In the genomic region with DNA sequence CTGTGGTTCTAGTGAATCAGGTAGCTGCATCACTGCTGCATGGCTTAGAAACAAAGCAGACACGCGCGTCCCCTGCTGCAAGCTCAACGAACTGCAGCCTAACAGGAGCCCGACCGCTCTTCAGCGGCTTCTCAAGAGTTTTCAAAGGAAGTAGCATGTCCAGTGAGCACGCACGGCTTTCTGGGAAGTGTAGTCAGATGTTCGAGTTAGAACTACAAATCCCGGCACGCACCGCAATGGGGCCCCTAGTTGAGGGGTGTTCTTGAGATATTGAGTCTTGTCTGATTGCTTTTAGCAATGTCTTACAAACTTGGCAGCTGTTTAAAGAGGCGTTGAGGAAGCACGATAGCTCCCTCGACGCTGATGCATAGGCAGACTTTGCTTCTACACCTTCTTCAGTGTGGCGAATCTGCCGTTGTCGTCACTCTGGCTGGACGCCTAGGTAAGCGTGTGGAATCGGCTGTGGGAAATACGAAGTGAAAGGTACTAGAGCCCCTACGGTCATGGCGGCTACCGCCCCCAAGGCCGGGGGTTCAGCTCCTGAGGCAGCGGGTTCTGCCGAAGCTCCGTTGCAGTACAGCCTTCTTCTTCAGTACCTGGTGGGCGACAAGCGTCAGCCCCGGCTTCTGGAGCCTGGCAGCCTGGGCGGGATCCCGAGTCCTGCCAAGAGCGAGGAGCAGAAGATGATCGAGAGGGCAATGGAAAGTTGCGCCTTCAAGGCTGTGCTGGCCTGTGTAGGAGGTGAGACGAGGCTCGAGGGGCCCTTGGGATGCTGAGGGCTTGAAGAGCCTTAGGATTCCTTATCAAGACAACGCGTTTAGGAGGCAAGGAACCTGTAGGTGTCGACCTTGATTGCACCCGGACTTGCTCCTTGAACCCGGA, we compare ENCODE assay signal across 8 mouse cellular contexts. TPM values are rescaled to one million over a fixed set of nuclear protein-coding genes. Genes with fewer than 3 reads are reported as not detected.
DNase-seq lines count a peak whose midpoint lies in the region; ATAC-seq lines count a peak whose summit lies in the region.

TSS of gene Timm22 (plus strand) at position 251 of the 882 bp plus-strand sequence.

- WGBS in hindbrain, embryonic 11.5 days, result under 1% methylated on average over 46 of the region's 46 CpGs

- ATAC-seq in hindbrain, embryonic 11.5 days (ENCODE audit: low FRiP score), result peak; percentile 95

- H3K27ac ChIP-seq in hindbrain, embryonic 11.5 days (ENCODE audit: low read depth, low read length), result no peak within 1 kb of the TSS

- H3K4me2 ChIP-seq in hindbrain, embryonic 11.5 days (replicated peaks; ENCODE audit: low read depth, low read length), result peak within 1 kb of the TSS; percentile 83

- H3K9me3 ChIP-seq in hindbrain, embryonic 11.5 days (ENCODE audit: control insufficient read depth, low read length), result no peaks in the 10 kb centered on the region

- H3K9ac ChIP-seq in hindbrain, embryonic 11.5 days (ENCODE audit: low read depth, low read length), result peak within 1 kb of the TSS; percentile 95

- no peaks in the 10 kb centered on the region for H3K36me3 ChIP-seq in hindbrain, embryonic 11.5 days (ENCODE audit: control insufficient read depth, insufficient read depth, low read length)

- H3K4me3 ChIP-seq in hindbrain, embryonic 11.5 days (ENCODE audit: low read depth, low read length), result peak within 1 kb of the TSS; percentile 89

- peak; percentile 95 for DNase-seq in Muller cell, postnatal 12 days (ENCODE audit: inconsistent ontology term)
- peak; percentile 98 for DNase-seq in cerebellum, adult 9-11 months
- DNase-seq in frontal cortex, adult 2 months (ENCODE audit: extremely low spot score in 1 of 2, low spot score in 1 of 2), result peak; percentile 97 to 100
- peak; percentile 100 for DNase-seq in hindbrain, embryonic 11.5 days (ENCODE audit: low spot score)
- peak; percentile 98 to 99 for DNase-seq in layer of hippocampus, postnatal 10 days (ENCODE audit: low spot score in 2 of 2)
- DNase-seq in lung, postnatal 10 days, result peak; percentile 98
- peak; percentile 95 for DNase-seq in ovary, postnatal 36 days (ENCODE audit: low spot score)
- peak; percentile 98 for DNase-seq in thymus, postnatal 25 days

- no peaks in the 10 kb centered on the region for H3K27me3 ChIP-seq in hindbrain, embryonic 11.5 days (ENCODE audit: control insufficient read depth, insufficient read depth, low read length)

- H3K4me1 ChIP-seq in hindbrain, embryonic 11.5 days (replicated peaks; ENCODE audit: control insufficient read depth, insufficient read depth, low read length), result no peaks in the 10 kb centered on the region; the same call in 1 of the 2 replicates

RNA-seq across cellular contexts. Expression of gene Timm22, which starts in this region (rescaled TPM):
- polyA plus RNA-seq in frontal cortex, adult 2 months (2012; rRNA removed), result 20.9 and 31.4 TPM in 2 replicates
- 113 and 116 TPM in 2 replicates for polyA plus RNA-seq in hindbrain, embryonic 11.5 days (2014; fragmentation: Nextera tagmentation; extraction: Ambion mirVana)
- 10 to 100 TPM; 38.1 to 39.9 TPM for total RNA-seq in layer of hippocampus, postnatal 10 days (2021)
